Mouse (Mus musculus) neural tube, embryonic 10.5 days (tissue): Measurements from ENCODE around the gene Rbfox1.

Experiments used
- DNase-seq: peaks from one replicate; pipeline ENCODE4 v3.0.0-alpha.2; 2017; ENCODE audit warnings: low spot score; ENCODE audit errors: extremely low spot score

Rbfox1 gene

GRCm38 (mm10) chr16:7206116-7206900, 1321.2 kb downstream of the Rbfox1 start:
- no peak for DNase-seq

DNA sequence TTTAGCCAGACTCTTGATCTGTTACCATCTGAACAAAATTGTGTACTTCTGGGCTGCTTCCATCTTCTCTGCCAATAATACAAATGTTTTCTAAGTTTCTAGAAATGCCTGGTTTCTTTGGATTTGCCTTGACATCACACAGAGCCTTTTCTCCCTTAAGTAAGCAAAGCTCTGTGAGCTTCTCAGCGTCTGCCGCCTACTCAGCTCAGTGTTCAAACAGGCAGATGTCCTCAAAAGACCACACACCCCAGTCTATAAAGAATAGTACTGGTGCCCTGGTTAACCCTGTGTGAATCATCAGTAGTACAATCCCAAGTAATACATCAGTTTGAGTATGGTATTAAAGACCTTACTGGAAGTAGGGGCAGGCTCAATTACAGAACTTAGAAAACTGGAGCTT, 1322.4 kb downstream of the Rbfox1 start:
- no peak for DNase-seq

DNA sequence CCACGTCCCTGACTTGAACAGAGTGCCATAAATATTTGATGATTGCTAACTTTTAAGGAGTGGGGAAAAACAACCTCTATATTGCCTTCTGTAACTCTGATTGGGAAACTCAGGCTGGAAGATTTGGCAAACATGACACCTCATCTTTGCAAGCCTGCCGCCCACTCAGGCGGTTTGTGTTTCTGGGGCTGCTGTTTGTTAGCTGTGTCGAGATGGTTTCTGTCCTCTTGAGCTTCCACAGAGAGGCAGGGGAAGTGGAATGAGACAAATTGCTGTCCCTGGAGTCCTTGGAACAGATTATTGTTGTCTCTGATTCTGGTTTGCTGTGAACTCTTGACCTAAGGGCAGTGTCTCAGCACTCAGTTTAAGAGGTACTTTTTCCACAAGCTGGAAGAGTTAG, 1327.6 kb downstream of the Rbfox1 start:
- no peak for DNase-seq

GRCm38 (mm10) chr16:7223265-7223664, 1338.1 kb downstream of the Rbfox1 start:
- no peak for DNase-seq

- DNase-seq: no peak
Observed at GRCm38 (mm10) chr16:7226000-7226399, 1340.8 kb downstream of the Rbfox1 start.

DNA sequence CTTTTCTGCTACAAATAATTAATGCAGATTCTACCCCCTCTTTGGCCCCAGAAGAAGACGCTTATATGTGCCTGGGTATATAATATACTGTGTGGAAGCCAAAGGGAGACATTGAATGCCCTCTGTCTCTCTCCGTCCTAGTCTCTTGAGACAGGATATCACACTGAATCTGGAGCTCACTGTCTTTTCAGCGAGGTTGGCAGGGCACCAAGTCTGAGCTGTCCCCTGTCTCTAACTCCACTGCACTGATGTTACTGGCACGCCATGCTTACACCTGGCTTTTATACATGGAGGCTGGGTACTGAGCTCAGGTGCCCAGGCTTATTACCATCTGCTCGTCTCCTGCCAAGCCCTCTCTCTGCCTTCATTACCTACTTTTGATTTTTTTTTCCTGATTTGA, 1343.1 kb downstream of the Rbfox1 start:
- DNase-seq: no peak

GRCm38 (mm10) chr16:7229232-7229631, 1344.1 kb downstream of the Rbfox1 start:
- no peak for DNase-seq

GRCm38 (mm10) chr16:7241627-7242026, 1356.5 kb downstream of the Rbfox1 start:
- DNase-seq: no peak

DNA sequence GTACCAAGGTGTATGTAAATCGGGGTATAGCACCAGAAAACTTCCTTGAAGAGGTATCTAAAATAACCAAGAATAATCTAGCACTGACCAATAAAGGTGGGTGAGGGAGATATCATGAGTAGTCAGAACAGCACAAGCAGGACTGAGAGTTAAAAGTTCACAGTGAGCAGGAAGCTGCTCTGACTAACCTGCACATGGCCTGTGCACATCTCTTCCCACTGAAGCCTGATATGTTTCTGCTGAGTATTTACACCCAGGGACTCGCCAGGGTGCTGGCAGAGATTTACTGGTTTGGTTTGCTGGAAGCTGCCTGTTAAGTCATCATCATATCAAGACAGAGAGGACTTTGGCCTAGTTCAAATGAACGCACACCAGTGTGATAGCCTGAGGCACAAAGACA, 1357.3 kb downstream of the Rbfox1 start:
- no peak for DNase-seq

GRCm38 (mm10) chr16:7244382-7244781, 1359.2 kb downstream of the Rbfox1 start:
- no peak for DNase-seq

DNA sequence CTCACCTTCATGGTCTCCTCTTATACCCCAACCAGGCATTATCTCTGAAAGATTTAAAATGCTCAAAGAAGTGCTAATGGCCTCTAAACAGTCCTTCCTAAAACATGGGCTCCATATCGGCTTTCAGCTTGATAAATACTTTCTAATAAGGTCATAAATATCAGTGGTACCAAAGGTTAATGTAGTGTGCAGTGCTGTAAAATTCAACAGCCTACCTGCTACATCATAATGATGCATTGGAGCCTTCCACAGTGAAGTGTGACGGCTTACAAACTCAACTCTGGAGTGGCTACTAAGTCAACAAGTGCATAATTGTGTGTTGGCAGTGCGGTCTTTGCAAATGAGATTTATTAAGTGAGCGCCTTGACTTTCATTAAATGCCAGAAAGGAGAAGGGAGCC, 1366.5 kb downstream of the Rbfox1 start:
- DNase-seq: no peak

GRCm38 (mm10) chr16:7257366-7257765, 1372.2 kb downstream of the Rbfox1 start:
- no peak for DNase-seq

DNA sequence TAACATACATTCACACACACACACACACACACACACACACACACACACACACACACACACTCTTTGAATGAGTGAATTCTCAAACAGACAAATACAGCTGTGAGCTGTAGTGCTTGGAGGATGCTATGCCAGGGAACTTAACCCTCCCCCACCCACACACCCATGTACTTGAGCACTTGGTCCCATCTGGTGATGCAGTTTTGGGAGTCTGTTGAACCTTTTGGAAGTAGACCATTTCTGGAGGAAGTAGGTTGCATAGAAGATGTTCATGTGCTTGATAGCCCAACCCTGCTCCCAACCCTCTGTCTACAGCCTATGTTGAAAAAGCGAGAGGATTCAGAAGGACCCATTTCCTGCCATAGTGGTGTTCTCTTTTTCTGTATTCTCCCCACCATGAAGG, 1378.1 kb downstream of the Rbfox1 start:
- DNase-seq: no peak

GRCm38 (mm10) chr16:7265715-7266114, 1380.6 kb downstream of the Rbfox1 start:
- no peak for DNase-seq

DNA sequence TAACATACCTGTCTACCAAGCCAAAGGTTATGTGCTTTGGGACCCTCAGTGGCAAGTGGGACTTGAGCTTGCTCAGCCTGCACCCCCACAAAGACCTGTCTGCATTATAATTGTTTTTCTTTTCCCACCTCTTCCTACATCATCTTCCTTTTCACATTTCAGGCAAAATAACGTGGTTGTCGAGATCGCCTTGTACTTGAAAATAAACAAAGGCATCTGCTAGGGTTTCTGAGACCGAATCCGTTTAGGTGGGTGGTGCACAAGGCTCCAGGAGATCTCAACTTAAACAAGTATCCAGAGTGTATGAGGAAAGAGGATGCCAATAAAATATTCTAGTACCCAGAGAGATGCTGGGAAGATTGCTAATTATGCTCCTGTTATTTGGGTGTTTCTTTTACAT, 1390.3 kb downstream of the Rbfox1 start:
- no peak for DNase-seq

- no peak for DNase-seq
Observed at GRCm38 (mm10) chr16:7275901-7276300, 1390.7 kb downstream of the Rbfox1 start.

DNA sequence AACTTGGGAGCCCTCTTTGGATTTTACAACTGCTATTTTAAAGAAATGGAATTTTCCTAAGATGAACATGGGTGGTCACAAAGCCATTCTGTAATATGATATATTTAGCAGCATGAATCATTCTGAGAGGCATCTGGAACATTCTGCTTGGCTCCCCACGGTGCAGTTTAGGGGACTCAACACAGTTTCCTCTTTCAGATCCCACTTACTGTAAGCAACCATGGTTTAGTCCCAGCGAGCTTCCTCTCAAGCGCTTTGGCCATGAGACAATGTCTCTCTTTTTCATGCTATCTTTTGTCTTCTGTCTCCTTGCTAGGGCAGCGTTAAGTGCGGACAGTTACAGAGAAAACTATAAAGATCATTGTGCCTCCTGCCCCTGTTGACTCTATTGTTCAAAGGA, 1394.4 kb downstream of the Rbfox1 start:
- DNase-seq: no peak

- no peak for DNase-seq
Observed at GRCm38 (mm10) chr16:7282257-7282656, 1397.1 kb downstream of the Rbfox1 start.

- no peak for DNase-seq
Observed at GRCm38 (mm10) chr16:7292985-7293805, 1408.0 kb downstream of the Rbfox1 start.

- no peak for DNase-seq
Observed at GRCm38 (mm10) chr16:7302416-7302815, 1417.3 kb downstream of the Rbfox1 start.

- no peak for DNase-seq
Observed at GRCm38 (mm10) chr16:7329196-7329595, 1444.0 kb downstream of the Rbfox1 start.

DNA sequence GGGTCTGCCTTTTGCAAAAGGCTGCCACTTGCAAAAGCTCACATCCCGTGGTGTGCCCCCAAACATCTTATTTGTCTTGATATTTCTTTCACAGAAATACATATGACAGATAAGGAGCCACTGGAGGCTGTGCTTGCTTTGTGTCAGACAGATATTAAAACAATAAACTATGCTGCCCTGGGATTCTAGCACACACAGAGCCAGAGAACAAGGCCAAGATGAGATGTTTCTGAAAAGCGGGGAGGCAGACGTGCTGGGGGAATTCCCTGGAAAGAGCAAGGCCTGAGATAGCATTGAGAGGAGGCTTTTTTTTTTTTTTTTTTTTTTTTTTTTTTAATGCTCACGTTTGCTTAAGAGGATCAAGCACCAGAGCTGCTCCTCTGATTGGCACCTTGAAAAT, 1456.0 kb downstream of the Rbfox1 start:
- no peak for DNase-seq

DNA sequence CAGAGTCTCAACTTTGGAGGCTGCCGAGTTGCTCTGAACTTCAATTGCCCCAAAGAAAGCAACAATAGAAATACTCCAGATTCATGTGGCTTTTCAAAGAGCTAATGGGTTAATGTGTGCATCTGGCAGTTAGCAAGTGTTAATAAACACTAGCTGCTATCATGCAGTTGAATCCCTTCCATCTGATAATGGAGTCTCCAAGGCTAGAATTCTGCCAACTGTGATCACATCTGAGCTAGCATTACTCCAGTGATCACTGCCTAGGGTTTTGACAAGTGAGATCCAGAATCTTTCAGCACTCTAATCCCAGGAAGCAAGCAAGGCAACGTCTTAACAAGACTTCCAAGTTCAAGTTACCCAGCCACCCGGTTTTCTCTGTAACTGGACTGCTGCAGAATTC, 1460.1 kb downstream of the Rbfox1 start:
- no peak for DNase-seq
